Mouse (Mus musculus): ENCODE measurements around the gene Pif1.

DNA sequence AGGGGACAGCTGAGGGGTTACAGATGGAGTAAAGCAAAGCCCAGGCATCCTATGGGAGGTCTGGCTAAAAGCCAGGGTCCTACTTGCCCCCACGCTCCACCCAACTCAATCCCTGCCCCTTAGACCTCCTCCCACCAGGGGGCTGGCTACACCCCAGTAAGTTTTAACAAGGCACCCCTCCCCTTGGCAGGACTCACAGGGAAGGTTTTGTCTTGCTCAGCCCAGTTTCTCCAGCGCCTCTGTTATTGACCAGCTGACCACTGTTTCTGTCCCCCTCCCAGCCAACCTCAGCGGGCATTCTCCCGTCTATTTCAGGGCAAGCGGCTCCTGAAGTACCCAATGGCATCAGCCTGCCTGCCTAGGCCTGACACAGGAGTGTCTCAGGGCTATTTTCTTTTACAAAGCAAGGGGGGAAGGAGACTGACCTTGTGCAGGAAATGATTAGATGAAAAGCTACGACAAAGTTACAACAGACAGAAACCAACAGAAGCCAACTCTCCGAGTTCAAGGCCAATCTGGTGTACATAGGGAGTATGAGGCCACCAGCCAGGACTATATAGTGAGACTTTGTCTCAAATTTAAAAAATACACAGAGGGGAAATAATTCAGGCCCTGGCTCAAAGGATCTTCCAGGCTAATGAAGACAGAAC lies 10.0 kb upstream of the Pif1 start:
- TF ChIP-seq FLI1 (IDR thresholded peaks at IDR 0.05; ENCODE audit: low read length) = no peak
- TF ChIP-seq GATA1 (IDR thresholded peaks at IDR 0.05; ENCODE audit: borderline replicate concordance, low read length) = no peak

Data from megakaryocyte, embryonic 14.5 days (primary cell).